Mouse (Mus musculus) lung, postnatal 0 days (tissue): ENCODE results near the gene Slc19a3. TPM values are rescaled to one million over a fixed set of nuclear protein-coding genes. Genes with fewer than 3 reads are reported as not detected.

Source experiments
- ATAC-seq: fragments of 200-750 bp; cut with Nextera tagmentation; 2 replicates; pipeline ENCODE4 v1.8.0; 2017; ENCODE audit warnings: moderate library complexity
- DNase-seq: peaks from one replicate; pipeline ENCODE4 v3.0.0-alpha.2; 2016; ENCODE audit warnings: low spot score
- H3K27ac ChIP-seq: fragments of 300-500 bp; sonication (generic); 2 replicates; pipeline ENCODE4 v1.5.1; 2014; ENCODE audit warnings: antibody characterized with exemption, mild to moderate bottlenecking, low read length, mixed read lengths
- H3K27me3 ChIP-seq: fragments of 300-500 bp; sonication (generic); replicated peaks from 2 replicates; pipeline ENCODE4 v1.6.1; 2014; ENCODE audit warnings: low read length, mixed read lengths; ENCODE audit not compliant: insufficient read depth
- H3K36me3 ChIP-seq: fragments of 300-500 bp; sonication (generic); 2 replicates; pipeline ENCODE4 v1.6.1; 2014; ENCODE audit warnings: low read length, mixed read lengths; ENCODE audit not compliant: insufficient read depth
- H3K4me1 ChIP-seq: fragments of 300-500 bp; sonication (generic); 2 replicates; pipeline ENCODE4 v1.6.1; 2014; ENCODE audit warnings: antibody characterized with exemption, low read depth, low read length, mixed read lengths; ENCODE audit not compliant: insufficient read depth
- H3K4me2 ChIP-seq: fragments of 300-500 bp; sonication (generic); replicated peaks from 2 replicates; pipeline ENCODE4 v1.6.1; 2014; ENCODE audit warnings: low read depth, mild to moderate bottlenecking, low read length, moderate library complexity, mixed read lengths
- H3K4me3 ChIP-seq: fragments of 300-500 bp; sonication (generic); 2 replicates; pipeline ENCODE4 v1.5.1; 2014; ENCODE audit warnings: low read depth, low read length
- H3K9ac ChIP-seq: fragments of 300-500 bp; sonication (generic); replicated peaks from 2 replicates; pipeline ENCODE4 v1.6.1; 2014; ENCODE audit warnings: low read depth, mild to moderate bottlenecking
- H3K9me3 ChIP-seq: fragments of 300-500 bp; sonication (generic); 2 replicates; pipeline ENCODE4 v1.6.1; 2016; ENCODE audit warnings: low read length, mixed read lengths
- CTCF ChIP-seq: IDR thresholded peaks from 2 replicates; pipeline ENCODE4 v1.5.1; 2016; ENCODE audit warnings: antibody characterized with exemption, mild to moderate bottlenecking
- EP300 ChIP-seq: IDR thresholded peaks from 2 replicates; pipeline ENCODE4 v1.6.1; 2016; ENCODE audit warnings: antibody characterized with exemption, mild to moderate bottlenecking, control low read depth
- whole genome bisulfite sequencing: fragments of 180-500 bp; shearing (Covaris S2); extraction: QIAGEN DNeasy Blood & Tissue Kit; methylation state at CpG from one replicate; pipeline ENCODE4 v1.1.7; 2014; 5-methylcytosine and 5-hydroxymethylcytosine counted together
- polyA plus RNA-seq: library from polyadenylated mRNA; unstranded; fragments of >200 nt; fragmentation: Nextera tagmentation; extraction: Ambion mirVana; gene quantifications from 2 replicates; pipeline ENCODE4 v1.2.1, GENCODE M21; 2015

Gene Slc19a3
- polyA plus RNA-seq, 1 experiment from 2014 or later: 2.1 TPM

GRCm38 (mm10) chr1:82977840-82978239 lies 60.4 kb downstream of the Slc19a3 start:
- no peak overlapping the region for H3K4me3 ChIP-seq
- TF ChIP-seq CTCF: no peak
- no peak for TF ChIP-seq EP300
- DNase-seq (peak; percentile 14), ATAC-seq (no peak)
- no peaks in the 10 kb centered on the region for H3K9me3 ChIP-seq
- H3K4me1 ChIP-seq: no peaks in the 10 kb centered on the region
- no peak overlapping the region for H3K27ac ChIP-seq
- H3K27me3 ChIP-seq: no peaks in the 10 kb centered on the region
- no peaks in the 10 kb centered on the region for H3K36me3 ChIP-seq
- H3K9ac ChIP-seq: no peak overlapping the region
- H3K4me2 ChIP-seq: no peak overlapping the region

- Histone ChIP-seq H3K27me3 (no peaks in the 10 kb centered on the region), H3K36me3 (no peaks in the 10 kb centered on the region), H3K9me3 (no peaks in the 10 kb centered on the region), H3K4me3 (no peak overlapping the region), H3K4me1 (peaks cover 5% of the 10 kb centered on the region; the same call in 1 of the 2 replicates), H3K4me2 (no peak overlapping the region), H3K9ac (no peak overlapping the region), H3K27ac (0 out of 2 replicates have a peak overlapping the region, but pooled peaks have one; percentile 52)
- WGBS: 54% methylated on average over 5 of the region's 5 CpGs
- ATAC-seq (no peak), DNase-seq (peak; percentile 55)
- TF ChIP-seq CTCF (no peak), EP300 (peak; percentile 59)
Observed at GRCm38 (mm10) chr1:82975750-82976149, 62.5 kb downstream of the Slc19a3 start.

GRCm38 (mm10) chr1:82974342-82974741 lies 63.9 kb downstream of the Slc19a3 start:
- Histone ChIP-seq H3K36me3 (no peaks in the 10 kb centered on the region), H3K4me1 (peaks cover 5% of the 10 kb centered on the region; the same call in 1 of the 2 replicates), H3K4me3 (no peak overlapping the region), H3K9me3 (no peaks in the 10 kb centered on the region), H3K27ac (peak overlapping the region; percentile 60), H3K9ac (no peak overlapping the region), H3K4me2 (no peak overlapping the region), H3K27me3 (no peaks in the 10 kb centered on the region)
- 62% methylated on average over 9 of the region's 9 CpGs for WGBS
- TF ChIP-seq EP300 (peak; percentile 96), CTCF (no peak)
- peak; percentile 92 for ATAC-seq
- peak; percentile 68 for DNase-seq

GRCm38 (mm10) chr1:82973901-82974300 lies 64.3 kb downstream of the Slc19a3 start:
- H3K4me2 ChIP-seq: no peak overlapping the region
- peaks cover 5% of the 10 kb centered on the region; the same call in 1 of the 2 replicates for H3K4me1 ChIP-seq
- H3K9me3 ChIP-seq: no peaks in the 10 kb centered on the region
- TF ChIP-seq CTCF (no peak), EP300 (no peak)
- 31% methylated on average over 6 of the region's 6 CpGs for WGBS
- peak; percentile 71 for ATAC-seq
- H3K27ac ChIP-seq: peak overlapping the region; percentile 60
- H3K4me3 ChIP-seq: no peak overlapping the region
- no peaks in the 10 kb centered on the region for H3K27me3 ChIP-seq
- DNase-seq: peak; percentile 63
- no peaks in the 10 kb centered on the region for H3K36me3 ChIP-seq
- H3K9ac ChIP-seq: no peak overlapping the region

GRCm38 (mm10) chr1:82973244-82973643 lies 65.0 kb downstream of the Slc19a3 start:
- WGBS: 62% methylated on average over 1 of the region's 1 CpGs
- Histone ChIP-seq H3K27me3 (no peaks in the 10 kb centered on the region), H3K27ac (peak overlapping the region; percentile 47), H3K9ac (no peak overlapping the region), H3K4me3 (no peak overlapping the region), H3K36me3 (no peaks in the 10 kb centered on the region), H3K9me3 (no peaks in the 10 kb centered on the region), H3K4me1 (peaks cover 5% of the 10 kb centered on the region; the same call in 1 of the 2 replicates), H3K4me2 (no peak overlapping the region)
- TF ChIP-seq EP300: no peak
- TF ChIP-seq CTCF: no peak; the same call in 1 of the 2 replicates
- ATAC-seq (no peak), DNase-seq (peak; percentile 15)

- 10% methylated on average over 4 of the region's 4 CpGs for WGBS
- Histone ChIP-seq H3K36me3 (no peaks in the 10 kb centered on the region), H3K4me1 (peaks cover 5% of the 10 kb centered on the region; the same call in 1 of the 2 replicates), H3K27me3 (no peaks in the 10 kb centered on the region), H3K9me3 (no peaks in the 10 kb centered on the region), H3K9ac (no peak overlapping the region), H3K27ac (peak overlapping the region; percentile 60), H3K4me3 (no peak overlapping the region), H3K4me2 (no peak overlapping the region)
- TF ChIP-seq CTCF: no peak
- peak; percentile 77 for TF ChIP-seq EP300
- DNase-seq: peak; percentile 76
- ATAC-seq: peak; percentile 68
Observed at GRCm38 (mm10) chr1:82972046-82972445, 66.2 kb downstream of the Slc19a3 start.

GRCm38 (mm10) chr1:82966413-82966812 lies 71.8 kb downstream of the Slc19a3 start:
- no peak overlapping the region for H3K9ac ChIP-seq
- H3K27ac ChIP-seq: no peak overlapping the region
- H3K4me2 ChIP-seq: no peak overlapping the region
- no peaks in the 10 kb centered on the region for H3K36me3 ChIP-seq
- ATAC-seq (no peak), DNase-seq (no peak)
- H3K9me3 ChIP-seq: no peaks in the 10 kb centered on the region
- WGBS: 62% methylated on average over 3 of the region's 3 CpGs
- no peaks in the 10 kb centered on the region for H3K27me3 ChIP-seq
- no peaks in the 10 kb centered on the region for H3K4me1 ChIP-seq
- no peak overlapping the region for H3K4me3 ChIP-seq
- TF ChIP-seq EP300 (no peak), CTCF (no peak)

Other genes with a start within 250 kb of the Slc19a3 start
- 28.3 and 34.8 TPM in 2 replicates for gene Agfg1, start 199.0 kb downstream of the Slc19a3 start, polyA plus RNA-seq
- gene A030005L19Rik, start 125.1 kb downstream of the Slc19a3 start, polyA plus RNA-seq: not detected in 2 replicates
- gene A030014E15Rik, start 113.5 kb downstream of the Slc19a3 start, polyA plus RNA-seq: not detected in 2 replicates
- not detected in 2 replicates for gene Gm6217, start 107.0 kb downstream of the Slc19a3 start, polyA plus RNA-seq
- not detected in 2 replicates for gene A030003K21Rik, start 95.1 kb downstream of the Slc19a3 start, polyA plus RNA-seq
- not detected in 2 replicates for gene Gm7544, start 82.4 kb downstream of the Slc19a3 start, polyA plus RNA-seq
- gene Gm47955, start 78.2 kb downstream of the Slc19a3 start, polyA plus RNA-seq: not detected in 2 replicates
- gene Gm47959, start 37.9 kb downstream of the Slc19a3 start, polyA plus RNA-seq: not detected in 2 replicates
- gene Krtap28-10, start 4.0 kb upstream of the Slc19a3 start, polyA plus RNA-seq: not detected in 2 replicates
- 0.45 and 1.0 TPM in 2 replicates for gene Gm47969, start 6.5 kb upstream of the Slc19a3 start, polyA plus RNA-seq
- not detected in 2 replicates for gene A030005K14Rik, start 20.9 kb upstream of the Slc19a3 start, polyA plus RNA-seq
- 0.16 TPM in 1 of 2 replicates, not detected in the other for gene Krtap28-13, start 22.5 kb upstream of the Slc19a3 start, polyA plus RNA-seq
- gene Ccl20, start 78.3 kb upstream of the Slc19a3 start, polyA plus RNA-seq: 0.37 and 41.3 TPM in 2 replicates
- gene Daw1, start 121.3 kb upstream of the Slc19a3 start, polyA plus RNA-seq: 1.1 and 2.3 TPM in 2 replicates